Mouse (Mus musculus) testis, postnatal 10 days (tissue): ENCODE results near the gene Amz2.

Source experiments
- DNase-seq: peaks from one replicate; pipeline ENCODE4 v3.0.0; 2021; ENCODE audit warnings: low spot score

Amz2 gene

DNA sequence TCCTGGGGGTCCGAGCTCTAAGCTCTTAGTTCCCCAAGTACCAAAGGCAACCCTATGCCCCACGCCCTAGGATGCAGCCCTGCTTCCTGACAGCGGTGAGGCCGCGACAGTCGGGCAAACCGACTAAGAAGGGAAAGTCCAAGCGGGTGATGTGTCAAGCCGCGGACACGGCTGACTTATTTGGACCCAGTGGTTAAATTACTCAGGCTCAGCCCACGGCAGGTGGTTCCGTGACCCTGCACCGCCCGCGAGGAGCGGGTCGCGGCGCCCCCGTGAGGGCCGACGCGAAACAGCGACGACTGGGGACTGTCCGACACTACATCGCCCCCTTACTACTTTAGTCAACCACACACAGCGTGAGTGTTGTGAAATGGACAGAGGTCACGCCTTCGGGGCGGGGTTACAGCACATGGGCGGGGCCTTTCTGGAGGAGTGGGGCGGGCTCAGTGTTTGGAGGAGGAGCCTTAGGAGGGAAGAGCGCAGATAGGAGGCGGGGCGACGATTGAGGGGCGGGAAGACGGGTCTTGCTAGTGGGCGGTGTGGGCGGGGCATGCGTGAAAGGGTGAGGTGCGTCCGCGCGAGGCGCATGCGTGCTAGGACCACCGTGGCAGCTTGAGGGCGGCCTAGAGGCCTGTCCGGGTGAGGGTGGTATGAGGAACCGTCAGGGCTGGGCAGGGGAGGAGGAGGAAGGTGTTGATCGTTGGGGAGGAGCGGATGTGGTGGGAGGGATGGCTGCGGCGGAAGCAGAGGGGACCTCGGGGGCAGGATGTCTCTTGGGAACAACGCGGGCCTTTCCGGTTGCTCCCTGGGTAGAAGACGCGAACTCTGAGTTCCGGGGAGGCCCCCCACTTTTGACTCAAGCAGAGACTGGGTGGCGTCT lies at the start of gene Amz2:
Amz2 (plus strand) TSS at position 555 of the 880 bp plus-strand sequence.
- peak; percentile 100 for DNase-seq

DNA sequence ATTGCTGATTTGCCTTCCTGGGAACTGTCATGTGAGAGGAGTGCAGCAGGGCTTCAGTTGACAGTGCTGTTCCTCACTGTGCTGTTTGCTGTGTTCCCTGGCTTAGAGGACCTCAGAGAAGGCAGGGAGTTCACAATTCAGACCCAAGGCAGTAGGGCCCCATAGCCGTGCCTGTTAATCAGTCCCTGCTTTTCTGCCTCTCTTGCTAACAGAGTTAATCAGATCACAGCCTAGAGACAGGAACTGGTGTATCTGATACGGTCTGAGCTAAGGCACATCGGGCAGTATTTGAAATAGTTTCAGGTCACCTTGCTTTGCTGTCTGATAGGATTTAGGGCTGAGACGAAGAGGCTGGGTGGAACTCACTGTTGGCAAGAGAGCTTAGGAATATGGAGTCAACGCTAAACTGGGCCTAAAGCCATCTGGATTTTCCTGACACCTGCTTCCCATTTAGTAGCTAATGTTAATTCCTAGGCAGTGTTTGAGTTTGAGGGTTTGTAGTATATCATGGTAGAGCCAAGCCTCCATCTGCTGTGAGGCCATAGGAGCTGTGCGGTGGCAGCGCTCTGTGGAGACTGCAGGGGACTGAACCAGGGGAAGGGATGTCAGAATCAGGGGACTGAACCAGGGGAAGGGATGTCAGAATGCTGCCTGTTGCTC lies 49.1 kb upstream of the Amz2 start:
- no peak for DNase-seq

DNA sequence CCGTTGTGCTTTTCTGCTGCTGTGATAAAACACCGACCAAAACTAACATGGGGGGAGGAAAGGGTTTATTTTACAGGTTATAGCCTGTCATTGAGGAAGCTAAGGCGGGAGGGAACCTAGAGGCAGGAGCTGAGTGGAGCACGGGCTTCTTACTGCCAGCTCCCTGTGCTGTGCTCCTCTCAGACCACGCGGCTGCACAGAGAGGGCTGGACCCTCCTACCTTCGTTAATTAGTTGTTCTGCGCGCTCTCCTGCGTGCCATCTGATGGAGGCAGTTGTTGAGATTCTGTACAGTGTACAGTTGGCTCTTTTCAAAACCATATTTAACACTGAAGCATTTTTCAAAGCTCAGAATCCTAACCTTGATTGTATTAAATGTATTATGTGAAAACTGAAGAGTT lies 48.3 kb upstream of the Amz2 start:
- no peak for DNase-seq

DNA sequence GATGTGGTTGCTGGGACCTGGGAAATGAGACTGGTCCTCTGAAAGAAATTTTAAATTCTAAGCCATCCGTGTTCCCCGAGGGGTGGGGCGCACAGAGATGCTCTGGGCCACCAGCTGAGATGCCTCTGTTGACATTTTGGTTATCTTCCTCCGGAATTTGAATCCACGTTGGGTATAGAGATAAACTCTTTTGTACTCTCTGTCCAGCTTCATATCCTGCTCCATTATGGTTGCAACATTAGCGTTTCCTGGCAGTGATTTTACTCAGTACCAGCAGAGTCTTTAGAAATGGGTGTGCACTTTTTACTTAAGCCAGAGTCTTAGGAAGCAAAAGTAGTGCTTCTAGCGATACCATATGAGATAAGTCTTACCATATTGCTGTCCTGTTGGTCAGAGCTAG lies 47.7 kb upstream of the Amz2 start:
- DNase-seq = no peak

DNA sequence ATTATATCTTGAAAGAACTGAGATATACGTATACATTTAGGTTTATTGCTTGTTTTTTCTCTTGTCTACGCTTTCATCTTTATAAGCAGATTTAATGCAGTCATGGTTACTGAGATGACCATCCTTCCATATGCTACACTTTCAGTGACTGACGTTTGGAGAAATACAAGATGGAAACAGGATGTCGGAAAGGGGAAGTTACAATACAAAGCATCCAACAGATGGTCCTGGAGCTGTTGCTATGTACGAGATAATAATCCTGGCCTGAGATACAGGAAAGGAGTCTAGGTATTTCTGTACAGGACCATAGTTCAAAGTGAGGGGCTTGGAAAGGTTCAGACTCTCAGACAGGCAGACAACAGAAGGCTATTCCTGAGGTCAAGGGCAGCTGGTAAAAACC lies 45.1 kb upstream of the Amz2 start:
- no peak for DNase-seq

DNA sequence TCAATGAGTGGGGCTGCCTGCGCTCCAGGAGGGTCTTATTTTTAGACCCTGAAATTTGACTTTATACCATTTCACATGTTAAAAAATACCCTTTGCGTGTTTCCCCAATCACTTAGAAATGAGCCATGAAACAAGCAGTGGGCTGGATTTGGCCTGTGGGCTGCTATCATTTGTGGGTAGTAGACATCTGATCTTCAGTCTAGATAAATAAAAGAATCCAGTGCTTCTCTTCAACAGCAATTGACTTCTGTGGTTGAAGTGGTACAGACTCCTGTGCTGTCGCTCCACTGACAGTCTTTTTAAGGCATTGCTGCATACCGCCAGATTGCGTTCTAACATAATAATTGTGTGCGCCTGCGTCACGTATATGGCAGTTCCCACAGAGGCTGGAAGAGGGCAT lies 40.5 kb upstream of the Amz2 start:
- no peak for DNase-seq

DNA sequence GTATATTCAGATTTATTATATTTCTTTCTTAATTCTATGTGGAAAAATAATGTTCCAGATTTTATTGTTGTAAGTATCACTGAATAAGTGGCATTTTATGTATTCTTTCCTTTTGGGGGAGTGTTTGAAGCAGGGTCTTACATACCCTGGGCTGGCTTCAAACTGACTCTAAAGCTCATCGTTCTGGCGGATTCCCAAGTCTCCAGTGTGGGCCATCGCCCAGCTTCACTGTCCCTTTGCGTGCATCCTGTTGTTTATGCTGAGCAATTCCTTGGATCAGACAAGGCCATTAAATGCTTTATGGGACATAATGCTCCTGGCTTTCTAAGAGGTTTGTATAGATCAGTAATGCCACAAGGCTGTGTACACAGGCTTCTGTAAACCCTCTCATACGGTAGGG lies 36.7 kb upstream of the Amz2 start:
- DNase-seq = no peak

DNA sequence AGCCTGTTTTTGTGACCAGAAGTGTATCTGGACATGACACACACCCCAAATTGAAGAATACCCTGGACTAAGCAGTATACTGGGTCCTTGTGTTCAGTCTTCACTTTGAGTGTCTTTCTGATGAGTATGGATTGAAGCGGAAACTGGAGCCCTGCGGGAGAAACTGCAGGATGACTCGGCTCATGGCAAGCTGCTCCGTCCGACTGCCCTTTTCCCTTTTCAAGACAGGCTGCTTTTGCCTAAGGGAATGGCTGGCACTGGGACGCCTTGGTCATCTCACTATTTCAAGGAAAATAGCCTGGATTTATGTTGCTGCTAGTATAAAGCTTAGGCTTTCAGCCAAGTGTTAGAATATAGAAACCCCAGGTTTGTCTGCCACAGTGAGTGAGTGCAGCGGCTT lies 34.5 kb upstream of the Amz2 start:
- no peak for DNase-seq

DNA sequence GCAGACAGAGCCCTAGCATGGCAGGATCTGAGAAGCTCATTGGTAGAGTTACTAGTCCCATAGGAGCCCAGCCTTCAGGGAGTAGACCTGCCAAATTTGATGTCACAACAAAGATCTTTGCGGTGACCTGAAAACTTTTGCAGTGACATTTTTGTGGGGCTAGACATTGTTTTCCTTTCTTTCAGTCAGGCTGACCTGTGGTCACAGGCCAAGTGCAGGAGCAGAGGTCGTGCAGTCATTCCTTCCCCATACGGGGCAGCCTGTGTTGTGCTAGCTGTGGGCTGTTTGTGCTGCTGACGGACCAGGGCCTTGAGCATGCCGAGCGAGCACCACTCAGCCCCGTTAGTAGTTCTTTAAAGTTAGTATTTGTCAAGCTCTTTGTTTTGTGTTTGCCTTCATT lies 34.0 kb upstream of the Amz2 start:
- DNase-seq = no peak

DNA sequence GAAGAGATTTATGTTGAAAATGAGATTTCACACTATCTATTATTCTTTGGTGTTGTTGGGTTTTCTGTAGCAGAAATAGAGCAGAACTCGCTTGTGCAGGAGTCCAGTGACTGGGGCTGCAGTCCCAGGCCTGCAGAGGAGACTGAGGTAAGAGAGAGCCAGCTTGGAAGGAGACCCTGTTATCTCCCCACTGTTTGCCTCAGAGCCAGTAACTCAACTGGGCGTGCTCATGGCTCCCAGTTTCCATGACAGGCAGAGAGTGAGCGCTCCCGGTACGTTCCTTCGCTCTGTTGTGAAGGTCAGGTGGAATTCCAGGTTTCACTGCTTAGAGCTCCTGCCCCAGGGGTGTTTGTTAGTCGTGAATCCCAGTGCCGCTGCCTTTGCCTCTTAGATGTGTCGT lies 33.1 kb upstream of the Amz2 start:
- no peak for DNase-seq

DNA sequence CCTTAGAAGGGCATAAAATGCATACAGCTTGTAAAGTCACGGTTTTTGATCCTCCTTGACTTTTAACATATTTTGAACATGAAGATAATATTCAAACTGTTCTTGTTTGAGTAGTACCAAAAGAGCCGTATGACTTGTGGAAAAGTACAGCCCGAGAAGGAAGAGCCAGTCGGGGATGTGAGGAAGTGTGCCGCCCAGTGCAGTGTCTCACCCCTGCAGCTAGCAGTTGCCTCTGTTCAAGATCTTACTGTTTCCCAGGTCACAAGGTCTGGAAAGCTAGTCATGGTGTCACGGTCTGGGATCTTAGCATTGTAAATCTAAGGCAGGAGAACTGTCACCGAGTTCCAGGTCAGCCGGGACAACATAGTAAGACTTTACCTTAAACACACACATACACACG lies 31.0 kb upstream of the Amz2 start:
- DNase-seq = no peak

DNA sequence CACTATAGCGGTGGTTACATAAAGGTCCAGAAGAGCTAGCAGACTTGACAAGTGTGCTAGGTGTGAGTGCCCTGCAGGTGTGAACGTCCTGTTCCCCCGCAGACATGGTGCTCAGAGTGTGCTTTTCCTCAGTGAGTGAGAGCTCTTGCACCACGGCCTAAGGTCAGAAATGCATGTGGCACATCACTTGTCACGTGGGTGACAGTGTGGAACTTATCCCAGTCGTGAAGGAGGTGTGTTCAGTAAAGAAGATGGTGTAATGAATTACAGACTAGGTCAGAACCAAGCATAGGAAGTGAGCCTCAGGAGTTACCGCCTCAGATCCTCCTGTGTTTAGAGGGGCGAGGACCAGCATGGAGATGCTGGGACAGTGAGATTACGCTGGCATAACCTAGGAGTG lies 30.5 kb upstream of the Amz2 start:
- DNase-seq = no peak

DNA sequence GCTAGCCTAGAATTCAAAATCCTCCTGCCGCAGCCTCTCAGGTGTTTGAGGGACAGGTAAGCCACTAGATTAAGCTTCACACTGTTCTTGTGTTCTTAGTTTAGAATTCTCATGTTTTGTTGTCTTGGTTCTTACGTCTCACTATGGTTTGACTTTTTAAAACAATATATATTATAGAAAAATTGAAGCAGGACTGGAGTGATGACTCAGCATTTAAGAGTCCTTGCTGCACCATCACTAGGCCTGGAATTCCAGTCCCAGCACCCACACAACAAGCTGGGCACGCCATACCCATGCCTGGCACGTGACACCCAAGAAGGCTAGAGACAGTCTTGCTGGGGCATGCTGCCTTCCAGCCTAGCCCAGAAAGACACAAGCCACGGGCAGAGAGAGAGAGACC lies 19.3 kb upstream of the Amz2 start:
- no peak for DNase-seq

DNA sequence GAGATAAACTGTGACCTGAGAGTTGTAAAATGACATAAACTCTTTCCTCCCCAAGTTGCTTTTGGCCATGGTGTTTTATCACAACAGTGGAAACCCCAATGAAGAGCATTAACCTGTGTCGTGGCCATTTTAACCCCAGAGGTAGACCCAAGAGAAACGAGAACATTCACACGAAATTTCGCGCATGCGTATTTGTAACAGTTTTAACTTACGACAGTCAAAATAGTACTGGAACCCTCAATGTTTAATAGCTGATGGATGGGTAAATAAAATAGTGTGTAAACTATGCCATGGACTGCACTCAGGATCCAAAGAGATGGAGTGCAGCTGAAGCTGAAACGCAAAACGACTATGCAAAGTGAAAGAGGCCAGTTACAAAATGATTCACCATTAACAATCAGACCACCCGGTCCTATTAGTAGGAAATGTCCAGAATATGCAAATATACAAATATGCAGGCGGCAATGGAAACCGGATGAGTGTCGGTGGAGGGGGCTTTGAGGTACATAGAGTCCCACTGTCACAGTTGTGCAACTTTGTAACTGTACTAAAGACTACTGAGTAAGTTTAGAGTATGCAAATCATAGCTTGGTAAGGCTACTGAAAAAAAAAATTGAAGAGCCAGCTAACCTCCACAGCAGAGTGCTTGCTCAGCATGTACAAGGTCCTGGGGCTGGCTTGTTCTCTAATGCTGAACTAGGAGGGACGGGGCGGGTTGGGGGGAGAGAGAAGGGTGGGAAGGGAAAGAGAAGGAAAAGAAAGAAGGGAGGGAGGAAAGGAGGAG lies 15.4 kb upstream of the Amz2 start:
- DNase-seq = no peak

DNA sequence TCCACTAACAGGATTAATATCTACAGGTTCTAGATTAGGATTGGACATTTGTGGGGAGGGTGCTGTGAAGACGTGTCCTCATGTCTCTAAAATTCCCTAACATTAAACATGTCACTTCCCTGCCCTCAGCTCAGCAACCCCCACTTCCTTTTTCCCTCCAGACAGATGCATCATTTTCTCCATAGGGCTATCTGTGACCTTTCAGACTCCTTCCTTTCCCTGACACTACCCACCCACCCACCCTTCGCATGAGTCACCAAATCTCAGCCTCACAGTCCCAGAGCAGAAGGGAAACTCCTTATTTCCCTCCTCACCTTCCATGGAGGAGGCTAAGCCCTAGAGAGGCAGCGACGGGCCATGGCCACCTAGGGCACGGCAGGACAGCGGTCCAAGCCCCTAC lies 12.1 kb upstream of the Amz2 start, which contains the start of gene 9930022D16Rik:
9930022D16Rik (plus strand) TSS at position 301 of the 400 bp plus-strand sequence.
- DNase-seq = no peak

DNA sequence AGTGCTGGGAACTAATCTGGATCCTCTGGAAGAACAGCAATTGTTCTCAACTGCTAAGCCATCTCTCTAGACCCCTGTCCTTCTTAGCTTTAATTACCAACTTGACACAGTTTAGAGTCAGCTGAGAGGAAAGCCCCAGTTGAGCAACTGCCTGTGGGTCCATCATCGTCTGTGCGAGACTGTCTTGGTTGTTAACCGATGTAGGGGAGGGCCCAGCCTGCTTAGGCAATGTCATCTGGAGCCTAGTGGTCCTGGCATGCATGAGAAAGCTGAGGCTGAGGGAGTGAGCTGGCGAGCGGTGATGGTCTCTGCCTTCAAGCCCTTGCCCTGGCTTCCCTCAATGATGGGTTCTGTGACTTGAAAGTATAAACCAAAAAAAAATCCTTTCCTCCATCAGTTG lies 10.9 kb upstream of the Amz2 start:
- no peak for DNase-seq

DNA sequence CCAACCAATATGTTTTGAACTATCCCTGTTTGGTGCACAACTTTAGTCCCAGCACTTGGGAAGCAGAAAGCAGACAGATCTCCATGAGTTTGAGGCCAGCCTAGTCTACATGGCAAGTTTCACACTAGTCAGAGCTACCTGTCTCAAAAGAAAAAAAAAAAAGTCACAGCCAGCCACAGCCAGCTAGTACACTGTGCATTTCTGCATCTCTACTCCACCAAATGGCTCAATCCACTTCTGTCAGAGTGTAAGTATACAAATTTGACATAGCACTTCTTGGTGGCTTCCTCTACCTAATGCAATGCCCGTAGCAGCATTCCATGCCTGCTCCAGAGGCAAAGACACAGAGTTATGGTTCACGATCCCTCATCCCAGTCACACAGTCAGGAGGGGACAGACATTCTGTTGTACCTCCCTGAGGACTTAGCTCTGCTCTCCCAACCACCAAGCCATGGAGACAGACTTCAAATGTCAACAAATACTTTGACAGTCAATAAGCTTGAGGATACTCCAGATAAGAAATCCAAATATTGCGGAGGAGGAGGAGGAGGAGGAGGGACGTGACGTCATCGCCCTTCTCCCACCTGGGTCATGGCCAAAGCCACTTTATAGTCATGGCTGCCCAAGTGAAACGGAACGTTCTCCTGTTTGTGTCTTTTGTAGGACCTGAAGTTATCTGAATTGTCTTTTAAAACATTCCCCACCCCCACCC lies 8.9 kb upstream of the Amz2 start:
- no peak for DNase-seq

DNA sequence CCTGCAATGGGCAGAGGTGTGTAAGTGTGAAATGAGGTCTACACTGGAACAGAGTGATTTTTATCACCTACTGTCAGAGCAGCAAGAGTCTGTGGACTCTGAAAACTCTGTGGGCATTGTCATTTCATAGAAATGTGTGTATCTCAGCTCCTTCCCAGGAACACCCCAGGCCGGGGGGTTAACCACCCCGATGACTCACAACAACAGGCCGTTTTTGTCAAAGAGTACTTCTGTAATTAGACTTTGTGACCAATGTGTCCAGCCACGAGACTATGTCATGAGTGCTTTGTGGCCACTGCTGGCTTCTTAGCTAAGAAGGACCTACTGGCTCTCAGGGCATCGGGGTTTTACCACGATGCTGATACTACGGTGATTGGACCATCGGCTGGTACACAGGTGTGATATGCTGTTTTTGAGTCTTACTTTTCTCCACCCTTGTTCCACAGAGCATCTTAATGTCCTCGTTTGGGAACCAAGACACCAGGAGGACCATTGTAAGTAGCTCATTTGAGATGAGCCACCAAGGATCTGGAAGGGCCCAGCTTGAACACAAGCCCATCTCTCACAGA lies 8.2 kb upstream of the Amz2 start:
- DNase-seq = no peak

DNA sequence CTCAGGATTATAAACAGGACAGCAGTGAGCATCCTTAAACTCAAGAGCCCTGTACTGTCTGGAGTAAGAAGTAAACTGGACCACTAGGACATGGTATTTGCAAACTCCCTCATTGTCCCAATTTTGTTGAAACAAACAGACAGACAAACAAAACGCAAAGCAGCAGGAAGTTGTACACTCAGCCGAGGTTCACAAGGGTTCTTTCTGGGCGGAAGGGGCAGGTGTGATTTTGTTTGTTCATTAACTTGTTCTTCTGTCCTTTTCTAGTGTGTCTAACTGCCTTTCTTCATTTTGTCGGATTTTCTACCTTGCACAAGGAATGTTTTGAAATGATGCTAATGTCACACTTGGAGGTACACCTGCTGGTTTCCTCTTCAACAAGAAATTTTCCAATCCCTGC lies 6.3 kb upstream of the Amz2 start:
- DNase-seq = no peak

DNA sequence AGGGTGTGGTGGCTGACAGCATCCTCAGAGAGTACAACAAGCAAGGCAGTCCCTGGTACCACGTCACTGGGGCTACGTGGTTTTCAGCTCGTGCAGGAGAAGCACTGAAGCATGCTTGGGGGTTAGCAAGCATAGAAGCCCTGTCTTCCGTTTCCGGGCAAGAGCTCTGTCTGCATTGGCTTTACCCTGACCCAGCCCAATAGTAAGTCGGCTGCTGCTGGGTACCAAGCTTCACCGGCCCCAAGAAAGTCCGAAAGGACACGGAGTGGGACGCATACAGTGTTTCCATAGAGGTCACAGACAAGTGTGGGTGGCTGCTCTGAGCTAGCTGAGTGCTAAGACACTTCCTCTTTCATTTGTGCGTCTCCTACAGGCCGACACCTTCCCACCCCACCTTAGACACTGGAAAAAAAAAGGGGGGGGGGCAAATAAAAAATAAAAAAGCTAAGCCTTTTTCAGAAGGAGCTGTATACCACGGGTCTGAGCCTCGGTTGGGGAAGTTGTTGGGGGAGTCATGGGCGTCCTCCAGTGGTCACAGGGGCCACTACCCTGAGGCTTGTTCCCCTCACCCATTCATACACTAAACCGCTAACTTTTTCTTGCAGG lies 5.7 kb upstream of the Amz2 start:
- DNase-seq = no peak

DNA sequence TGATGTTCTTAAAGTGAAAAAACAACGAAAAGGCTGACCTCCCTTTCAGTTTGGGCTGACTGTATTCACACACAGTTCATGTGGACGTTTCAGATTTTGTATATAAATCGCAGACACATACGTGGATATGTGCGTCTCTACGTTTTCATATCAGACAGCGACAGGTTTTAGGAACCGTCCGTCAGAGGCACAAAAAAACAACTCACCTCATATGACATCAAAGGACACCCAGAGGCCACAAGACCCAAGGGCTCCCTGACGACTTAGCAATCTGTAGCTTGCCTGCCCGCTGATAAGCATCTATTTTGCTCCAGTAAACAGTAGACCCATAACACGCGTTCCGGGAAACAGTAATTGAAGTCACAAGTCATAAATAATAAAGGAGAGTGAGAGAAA lies 5.2 kb upstream of the Amz2 start:
- DNase-seq = no peak
